Comparison of ENCODE assay signal across 8 mouse cellular contexts in genomic region chr11:103116959-103117590, GRCm38 (mm10). TPM values are rescaled to one million over a fixed set of nuclear protein-coding genes. Genes with fewer than 3 reads are reported as not detected.
DNase-seq lines count a peak whose midpoint lies in the region; ATAC-seq and TF ChIP-seq lines count a peak whose summit lies in the region.

No protein-coding gene starts in this region.

- no peaks in the 10 kb centered on the region for H3K9me3 ChIP-seq in G1E (replicated peaks)
- no peaks in the 10 kb centered on the region for H3K9me3 ChIP-seq in forebrain, embryonic 14.5 days (replicated peaks; ENCODE audit: control insufficient read depth, low read length)

- no peaks in the 10 kb centered on the region for H3K27me3 ChIP-seq in G1E (ENCODE audit: insufficient read depth, low read length)
- H3K27me3 ChIP-seq in forebrain, embryonic 14.5 days (replicated peaks; ENCODE audit: control insufficient read depth, insufficient read depth, low read length) = peaks cover 16% of the 10 kb centered on the region

- 0 out of 2 replicates have a peak, but pooled peaks have one; percentile 19 for TF ChIP-seq CTCF in G1E (IDR thresholded peaks at IDR 0.05; ENCODE audit: low read depth, low read length)

- peak overlapping the region; percentile 74 for H3K4me3 ChIP-seq in G1E (ENCODE audit: low read depth, low read length)
- H3K4me3 ChIP-seq in forebrain, embryonic 14.5 days (ENCODE audit: low read depth, low read length) = peak overlapping the region; percentile 54

- H3K36me3 ChIP-seq in G1E (replicated peaks) = peaks cover 38% of the 10 kb centered on the region
- no peaks in the 10 kb centered on the region for H3K36me3 ChIP-seq in forebrain, embryonic 14.5 days (ENCODE audit: control insufficient read depth, insufficient read depth, low read length)

- DNase-seq in G1E (ENCODE audit: low spot score) = peak; percentile 66
- peak; percentile 79 for DNase-seq in cerebellum, adult 11 months
- peak; percentile 74 for DNase-seq in forebrain, embryonic 14.5 days (ENCODE audit: low spot score)
- peak; percentile 86 for DNase-seq in heart, postnatal 4 days
- DNase-seq in layer of hippocampus, postnatal 14 days (ENCODE audit: low spot score in 2 of 2) = peak; percentile 69 to 80
- peak; percentile 85 for DNase-seq in lung, postnatal 36 days
- DNase-seq in retina, embryonic 14.5 days (ENCODE audit: low spot score) = peak; percentile 76
- DNase-seq in thymus, postnatal 36 days = peak; percentile 83 to 86

- ATAC-seq in G1E (ENCODE audit: extremely low read depth, insufficient number of reproducible peaks, low FRiP score, poor library complexity, severe bottlenecking) = no peak
- peak; percentile 16; the same call in 1 of the 2 replicates for ATAC-seq in forebrain, embryonic 14.5 days

- H3K9ac ChIP-seq in forebrain, embryonic 14.5 days (ENCODE audit: low read length) = peak overlapping the region; percentile 76

- WGBS in forebrain, embryonic 14.5 days = 1% methylated on average over 35 of the region's 35 CpGs

- H3K4me1 ChIP-seq in G1E (ENCODE audit: insufficient read depth, low read depth, low read length) = peaks cover 50% of the 10 kb centered on the region
- H3K4me1 ChIP-seq in forebrain, embryonic 14.5 days (ENCODE audit: control insufficient read depth, insufficient read depth, low read length) = peaks cover 29% of the 10 kb centered on the region

- H3K4me2 ChIP-seq in forebrain, embryonic 14.5 days (ENCODE audit: low read length) = peak overlapping the region; percentile 97

- peak overlapping the region; percentile 87; the same call in 1 of the 2 replicates for H3K27ac ChIP-seq in forebrain, embryonic 14.5 days (ENCODE audit: low read depth, low read length)

RNA-seq across cellular contexts. Expression of gene Hexim1, which starts 1.0 kb away (rescaled TPM):
- total RNA-seq in G1E (2014; fragmentation: Nextera tagmentation) (13.2 and 16.6 TPM in 2 replicates), G1E (2017) (36.7 and 39.4 TPM in 2 replicates)
- polyA plus RNA-seq in G1E (2012) = 21.2 and 25.7 TPM in 2 replicates
- polyA plus RNA-seq in forebrain, embryonic 14.5 days (2014; fragmentation: Nextera tagmentation; extraction: Ambion mirVana) = 4.8 and 5.4 TPM in 2 replicates
- 10 to 100 TPM; 14.8 to 15.7 TPM for total RNA-seq in heart, postnatal 4 days (2021)
- 10 to 100 TPM; 50.8 to 53.8 TPM for total RNA-seq in layer of hippocampus, postnatal 14 days (2021)

RNA-seq across cellular contexts. Expression of gene Hexim2, which starts 15.2 kb away (rescaled TPM):
- 6.1 and 12.7 TPM in 2 replicates for total RNA-seq in G1E (2014; fragmentation: Nextera tagmentation)
- 8.6 and 9.0 TPM in 2 replicates for total RNA-seq in G1E (2017)
- 11.7 and 13.7 TPM in 2 replicates for polyA plus RNA-seq in G1E (2012)
- polyA plus RNA-seq in forebrain, embryonic 14.5 days (2014; fragmentation: Nextera tagmentation; extraction: Ambion mirVana) = 9.6 and 13.4 TPM in 2 replicates
- total RNA-seq in heart, postnatal 4 days (2021) = 1 to 10 TPM; 4.2 to 4.8 TPM
- total RNA-seq in layer of hippocampus, postnatal 14 days (2021) = 10 to 100 TPM; 11.2 to 16.1 TPM

RNA-seq across cellular contexts. Expression of gene Acbd4, which starts 15.6 kb away (rescaled TPM):
- total RNA-seq in G1E (2014; fragmentation: Nextera tagmentation) (16.9 and 32.7 TPM in 2 replicates), G1E (2017) (11.9 and 19.2 TPM in 2 replicates)
- polyA plus RNA-seq in G1E (2012) = 22.1 and 23.2 TPM in 2 replicates
- 10.4 and 11.8 TPM in 2 replicates for polyA plus RNA-seq in forebrain, embryonic 14.5 days (2014; fragmentation: Nextera tagmentation; extraction: Ambion mirVana)
- total RNA-seq in heart, postnatal 4 days (2021) = 10 to 100 TPM; 25.9 to 29.2 TPM
- 10 to 100 TPM; 71.0 to 80.3 TPM for total RNA-seq in layer of hippocampus, postnatal 14 days (2021)

RNA-seq across cellular contexts. Expression of gene Plcd3, which starts 15.6 kb away (rescaled TPM):
- total RNA-seq in G1E (2014; fragmentation: Nextera tagmentation) (not detected in 2 replicates), G1E (2017) (0.06 and 0.11 TPM in 2 replicates)
- polyA plus RNA-seq in G1E (2012) = not detected in 2 replicates
- polyA plus RNA-seq in forebrain, embryonic 14.5 days (2014; fragmentation: Nextera tagmentation; extraction: Ambion mirVana) = 1.1 and 1.4 TPM in 2 replicates
- total RNA-seq in heart, postnatal 4 days (2021) = 10 to 100 TPM; 28.0 to 34.8 TPM
- 10 to 100 TPM in 1 of 2 experiments, 1 to 10 TPM in 1; 9.7 to 10.3 TPM for total RNA-seq in layer of hippocampus, postnatal 14 days (2021)

RNA-seq across cellular contexts. Expression of gene Fmnl1, which starts 53.8 kb away (rescaled TPM):
- total RNA-seq in G1E (2014; fragmentation: Nextera tagmentation) (2.7 TPM in 1 of 2 replicates, not detected in the other), G1E (2017) (0.23 TPM in 1 of 2 replicates, not detected in the other)
- polyA plus RNA-seq in G1E (2012) = 0.02 and 0.07 TPM in 2 replicates
- 1.2 and 3.2 TPM in 2 replicates for polyA plus RNA-seq in forebrain, embryonic 14.5 days (2014; fragmentation: Nextera tagmentation; extraction: Ambion mirVana)
- total RNA-seq in heart, postnatal 4 days (2021) = 1 to 10 TPM; 7.4 to 8.6 TPM
- total RNA-seq in layer of hippocampus, postnatal 14 days (2021) = 100 to 1,000 TPM; 120 to 128 TPM
